Mouse (Mus musculus): Measurements from ENCODE around the gene Dok7. TPM values are rescaled to one million over a fixed set of nuclear protein-coding genes. Genes with fewer than 3 reads are reported as not detected.

The Dok7 gene
- polyA plus RNA-seq, 1 experiment from 2014 or later, result not detected

- Histone ChIP-seq H3K27ac (peak overlapping the region; percentile 32; the same call in 1 of the 2 replicates), H3K9ac (no peak overlapping the region), H3K4me1 (peaks cover 68% of the 10 kb centered on the region), H3K4me2 (no peak overlapping the region), H3K4me3 (no peak overlapping the region), H3K9me3 (replicated peaks) (no peaks in the 10 kb centered on the region), H3K27me3 (replicated peaks) (no peaks in the 10 kb centered on the region), H3K36me3 (peaks cover 66% of the 10 kb centered on the region)
- no peak for ATAC-seq
- WGBS (ENCODE audit: insufficient replicate concordance), result 56% methylated on average over 1 of the region's 1 CpGs
Measured at GRCm38 (mm10) chr5:35033619-35034018, 22.9 kb upstream of the Dok7 start.

DNA sequence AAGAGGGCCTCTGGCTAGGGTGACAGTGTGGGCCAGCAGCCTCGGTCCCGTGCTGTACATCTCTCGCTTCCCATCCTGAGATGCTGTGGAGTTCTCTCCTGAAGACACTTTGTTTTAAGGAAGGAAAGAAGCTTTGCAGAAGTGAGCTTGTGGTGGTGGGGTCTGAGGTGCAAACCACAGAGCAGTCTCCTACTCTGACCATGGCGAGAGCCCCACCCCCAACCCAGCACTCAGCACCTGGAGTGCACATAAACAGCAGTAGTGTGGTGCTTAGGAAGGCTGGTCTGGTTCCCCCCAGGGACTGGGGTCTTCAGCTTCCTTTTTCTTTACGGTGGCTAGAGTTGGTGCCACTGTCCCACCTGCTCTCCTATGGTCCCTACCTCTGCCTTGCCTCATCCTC lies 21.4 kb upstream of the Dok7 start:
- Histone ChIP-seq H3K4me3 (no peak overlapping the region), H3K9ac (peak overlapping the region; percentile 19; the same call in 1 of the 2 replicates), H3K4me1 (peaks cover 64% of the 10 kb centered on the region), H3K27me3 (replicated peaks) (no peaks in the 10 kb centered on the region), H3K4me2 (0 out of 2 replicates have a peak overlapping the region, but pooled peaks have one; percentile 5), H3K27ac (peak overlapping the region; percentile 75), H3K36me3 (peaks cover 51% of the 10 kb centered on the region), H3K9me3 (replicated peaks) (no peaks in the 10 kb centered on the region)
- WGBS (ENCODE audit: insufficient replicate concordance), result 30% methylated on average over 5 of the region's 5 CpGs
- no peak for ATAC-seq

DNA sequence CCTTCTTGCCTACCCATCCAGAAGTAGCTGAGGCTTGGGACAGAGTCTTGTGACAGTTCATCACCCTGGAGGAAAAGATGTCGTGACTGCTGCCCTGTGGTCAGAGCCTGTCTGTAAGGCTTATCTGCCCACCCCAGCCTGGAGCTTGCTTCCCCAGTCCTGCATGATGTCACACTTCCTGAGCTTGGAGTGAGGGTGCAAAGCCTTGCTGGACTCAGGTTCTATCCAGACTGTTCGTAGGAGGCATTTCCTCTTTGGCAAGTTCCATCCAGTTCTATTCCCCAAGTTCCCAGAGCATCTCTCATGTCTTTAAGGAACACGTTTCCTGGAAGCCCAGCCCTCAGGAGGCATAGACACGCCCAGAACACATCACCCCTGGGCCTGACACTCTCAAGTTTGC lies 20.8 kb upstream of the Dok7 start:
- peak overlapping the region; percentile 75 for H3K27ac ChIP-seq
- peak; percentile 76 for ATAC-seq
- H3K36me3 ChIP-seq, result peaks cover 44% of the 10 kb centered on the region
- H3K9ac ChIP-seq, result peak overlapping the region; percentile 19; the same call in 1 of the 2 replicates
- H3K4me3 ChIP-seq, result no peak overlapping the region
- no peaks in the 10 kb centered on the region for H3K9me3 ChIP-seq (replicated peaks)
- H3K27me3 ChIP-seq (replicated peaks), result no peaks in the 10 kb centered on the region
- WGBS (ENCODE audit: insufficient replicate concordance), result 20% methylated on average over 4 of the region's 4 CpGs
- 0 out of 2 replicates have a peak overlapping the region, but pooled peaks have one; percentile 5 for H3K4me2 ChIP-seq
- peaks cover 70% of the 10 kb centered on the region for H3K4me1 ChIP-seq

DNA sequence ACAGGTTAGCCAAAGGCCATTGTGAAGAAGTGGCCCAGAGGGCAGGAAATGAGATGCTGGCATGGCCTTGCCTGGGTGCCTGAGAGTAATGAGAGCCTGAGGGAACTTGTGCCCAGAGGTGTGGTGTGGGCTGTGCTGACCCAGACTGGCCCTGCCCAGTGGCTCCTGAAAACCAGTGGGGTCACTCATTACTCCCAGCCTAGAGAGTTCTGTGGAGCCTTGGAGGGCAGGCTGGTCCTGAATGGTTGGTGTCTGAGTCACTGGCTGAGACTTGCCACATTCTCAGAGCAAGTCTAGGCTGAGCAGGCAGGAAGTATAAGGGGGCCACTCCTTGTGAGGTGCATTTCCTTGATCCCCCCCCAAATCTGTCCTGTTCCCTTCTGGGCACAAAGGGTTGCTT lies 19.1 kb upstream of the Dok7 start:
- Histone ChIP-seq H3K4me3 (no peak overlapping the region), H3K9ac (no peak overlapping the region), H3K27ac (no peak overlapping the region), H3K4me1 (peaks cover 78% of the 10 kb centered on the region), H3K27me3 (replicated peaks) (no peaks in the 10 kb centered on the region), H3K36me3 (peaks cover 28% of the 10 kb centered on the region), H3K9me3 (replicated peaks) (no peaks in the 10 kb centered on the region), H3K4me2 (no peak overlapping the region)
- no peak for ATAC-seq

DNA sequence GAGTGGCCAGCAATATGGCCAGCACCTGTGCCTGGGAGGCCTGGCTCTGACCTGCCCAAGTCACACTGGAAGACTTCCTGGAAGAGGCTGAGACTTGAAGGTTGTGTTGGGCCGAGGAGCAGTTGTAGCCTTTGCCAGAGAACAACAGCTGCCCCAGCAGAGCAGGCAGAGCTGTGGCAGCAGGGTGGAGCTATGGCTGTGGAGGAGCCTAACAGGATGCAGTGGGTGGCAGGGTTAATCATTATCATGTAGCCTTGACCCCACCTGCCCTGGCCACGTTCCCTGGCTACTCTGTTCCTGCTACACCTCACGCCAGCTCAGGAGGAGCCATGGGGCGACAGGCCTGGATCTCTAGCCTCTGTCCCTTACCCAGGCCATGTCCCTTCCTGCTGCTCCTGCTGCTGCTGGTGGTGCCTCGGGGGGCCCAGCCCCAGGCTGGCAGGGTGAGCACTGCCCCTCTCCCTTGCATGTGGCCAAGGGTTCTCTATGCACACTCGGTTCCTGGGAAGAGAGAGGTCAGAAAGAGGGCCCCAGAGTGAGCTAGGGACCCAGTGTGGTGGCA lies 15.2 kb upstream of the Dok7 start, which contains the start of gene Hgfac:
Gene Hgfac (plus strand): TSS at position 242 of the 562 bp plus-strand sequence.
- Histone ChIP-seq H3K4me3 (peak within 1 kb of the TSS; percentile 29), H3K9me3 (replicated peaks) (no peaks in the 10 kb centered on the region), H3K27me3 (replicated peaks) (no peaks in the 10 kb centered on the region; the same call in 1 of the 2 replicates), H3K4me1 (peaks cover 45% of the 10 kb centered on the region), H3K27ac (peak within 1 kb of the TSS; percentile 76), H3K9ac (peak within 1 kb of the TSS; percentile 35; the same call in 1 of the 2 replicates), H3K36me3 (no peaks in the 10 kb centered on the region), H3K4me2 (peak within 1 kb of the TSS; percentile 44)
- peak; percentile 49 for ATAC-seq
- 33% methylated on average over 6 of the region's 6 CpGs for WGBS (ENCODE audit: insufficient replicate concordance)

GRCm38 (mm10) chr5:35042431-35043109 lies 14.0 kb upstream of the Dok7 start:
- peak; percentile 4; the same call in 1 of the 2 replicates for ATAC-seq
- Histone ChIP-seq H3K27me3 (replicated peaks) (no peaks in the 10 kb centered on the region; the same call in 1 of the 2 replicates), H3K4me3 (peak overlapping the region; percentile 29; the same call in 1 of the 2 replicates), H3K27ac (0 out of 2 replicates have a peak overlapping the region, but pooled peaks have one; percentile 76), H3K9me3 (replicated peaks) (no peaks in the 10 kb centered on the region), H3K9ac (0 out of 2 replicates have a peak overlapping the region, but pooled peaks have one; percentile 35), H3K36me3 (no peaks in the 10 kb centered on the region), H3K4me1 (peaks cover 34% of the 10 kb centered on the region), H3K4me2 (peak overlapping the region; percentile 44)
- 35% methylated on average over 10 of the region's 10 CpGs for WGBS (ENCODE audit: insufficient replicate concordance)

DNA sequence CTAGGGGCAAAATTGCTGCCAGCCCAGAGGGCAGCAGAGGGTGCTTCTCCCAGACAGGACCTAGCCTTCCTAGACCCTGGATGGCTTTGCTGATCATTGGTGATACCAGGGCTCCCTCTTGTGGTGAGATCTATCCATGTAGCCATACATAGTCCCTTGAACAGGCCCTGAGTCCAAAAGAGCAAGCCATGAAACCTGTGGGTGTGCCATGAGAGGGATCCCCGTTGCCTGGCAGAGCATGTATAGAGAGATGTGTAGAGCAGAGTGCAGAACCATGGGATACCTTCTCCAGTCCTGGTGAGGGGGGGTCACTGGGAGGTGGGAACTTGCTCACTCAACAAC lies 13.5 kb upstream of the Dok7 start:
- peak; percentile 54 for ATAC-seq
- Histone ChIP-seq H3K4me2 (peak overlapping the region; percentile 44), H3K27me3 (replicated peaks) (no peaks in the 10 kb centered on the region; the same call in 1 of the 2 replicates), H3K4me3 (no peak overlapping the region), H3K36me3 (no peaks in the 10 kb centered on the region), H3K9ac (no peak overlapping the region), H3K9me3 (replicated peaks) (no peaks in the 10 kb centered on the region), H3K27ac (no peak overlapping the region), H3K4me1 (peaks cover 29% of the 10 kb centered on the region)
- WGBS (ENCODE audit: insufficient replicate concordance), result 3% methylated on average over 1 of the region's 1 CpGs

DNA sequence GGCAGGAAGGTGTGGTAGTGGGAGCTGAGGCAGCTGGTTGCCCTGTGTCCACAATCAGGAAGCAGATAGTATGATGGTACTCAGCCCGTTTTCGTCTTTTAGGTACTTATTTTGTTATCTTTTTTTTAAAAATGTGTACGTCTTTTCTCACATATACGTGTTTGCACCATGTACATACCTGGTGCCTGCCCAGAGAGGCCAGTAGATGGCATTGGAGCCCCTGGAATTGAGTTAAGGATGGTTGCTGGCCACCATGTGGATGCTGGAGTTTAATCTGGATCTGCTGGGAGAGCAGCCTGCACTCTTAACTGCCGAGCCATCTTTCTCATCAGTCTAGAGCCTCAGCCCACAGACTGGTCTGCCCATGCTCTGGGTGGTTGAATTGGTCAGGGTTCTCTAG lies 6.0 kb upstream of the Dok7 start:
- whole genome bisulfite sequencing (ENCODE audit: insufficient replicate concordance), result 56% methylated on average over 5 of the region's 5 CpGs
- no peak for ATAC-seq
- no peaks in the 10 kb centered on the region for H3K4me1 ChIP-seq
- no peaks in the 10 kb centered on the region for H3K9me3 ChIP-seq (replicated peaks)
- no peaks in the 10 kb centered on the region for H3K36me3 ChIP-seq
- peaks cover 40% of the 10 kb centered on the region for H3K27me3 ChIP-seq (replicated peaks)
- H3K4me2 ChIP-seq, result no peak overlapping the region
- H3K4me3 ChIP-seq, result no peak overlapping the region
- no peak overlapping the region for H3K27ac ChIP-seq
- no peak overlapping the region for H3K9ac ChIP-seq

DNA sequence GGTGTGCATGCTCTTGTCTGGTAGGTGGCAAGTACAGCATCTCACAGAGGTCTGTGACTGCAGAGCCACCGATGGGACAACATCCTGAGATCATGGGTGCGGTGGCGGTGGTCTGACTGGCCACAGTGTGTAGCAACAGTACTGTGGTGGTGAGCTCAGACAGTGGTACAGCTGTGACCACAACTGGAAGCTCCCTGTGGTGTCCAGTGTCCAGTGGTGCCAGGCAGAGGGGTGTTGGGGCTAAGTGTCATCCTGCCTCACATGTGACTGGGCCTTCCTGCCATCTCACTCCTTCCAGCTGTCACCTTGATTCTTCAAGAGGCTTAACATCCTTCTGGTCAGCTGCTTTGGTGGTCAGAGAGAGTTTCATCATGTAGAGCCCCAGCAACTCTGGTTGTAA lies 1.9 kb upstream of the Dok7 start:
- no peak overlapping the region for H3K27ac ChIP-seq
- H3K4me3 ChIP-seq, result no peak overlapping the region
- no peak overlapping the region for H3K4me2 ChIP-seq
- no peak overlapping the region for H3K9ac ChIP-seq
- no peaks in the 10 kb centered on the region for H3K9me3 ChIP-seq (replicated peaks)
- H3K36me3 ChIP-seq, result no peaks in the 10 kb centered on the region
- H3K27me3 ChIP-seq (replicated peaks), result peaks cover 77% of the 10 kb centered on the region
- peaks cover 12% of the 10 kb centered on the region for H3K4me1 ChIP-seq
- 67% methylated on average over 3 of the region's 3 CpGs for WGBS (ENCODE audit: insufficient replicate concordance)
- ATAC-seq, result no peak

DNA sequence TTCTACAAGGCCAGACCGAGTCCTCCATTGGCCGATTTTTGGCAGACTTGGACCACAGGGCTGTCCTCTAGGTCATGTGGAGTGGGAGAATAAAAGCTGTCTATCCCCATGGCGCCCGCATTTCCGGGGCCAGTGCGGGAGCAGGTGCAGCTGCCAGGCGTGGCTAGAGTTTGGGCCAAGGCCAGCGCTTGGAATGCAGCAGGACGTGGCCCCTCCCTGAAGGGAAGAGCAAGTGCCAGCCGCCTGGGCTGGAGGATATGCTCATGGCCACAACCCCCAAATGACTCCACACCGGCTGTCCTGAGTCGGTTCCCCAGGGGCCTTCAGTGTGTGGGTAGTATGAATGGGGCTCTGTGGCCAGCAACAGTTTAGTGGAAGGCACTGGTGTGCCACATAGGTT lies 1.5 kb upstream of the Dok7 start:
- Histone ChIP-seq H3K36me3 (no peaks in the 10 kb centered on the region), H3K9ac (no peak overlapping the region), H3K27ac (no peak overlapping the region), H3K4me3 (no peak overlapping the region), H3K4me2 (no peak overlapping the region), H3K27me3 (replicated peaks) (peaks cover 82% of the 10 kb centered on the region), H3K4me1 (peaks cover 12% of the 10 kb centered on the region), H3K9me3 (replicated peaks) (no peaks in the 10 kb centered on the region)
- no peak for ATAC-seq
- WGBS (ENCODE audit: insufficient replicate concordance), result 66% methylated on average over 12 of the region's 12 CpGs

DNA sequence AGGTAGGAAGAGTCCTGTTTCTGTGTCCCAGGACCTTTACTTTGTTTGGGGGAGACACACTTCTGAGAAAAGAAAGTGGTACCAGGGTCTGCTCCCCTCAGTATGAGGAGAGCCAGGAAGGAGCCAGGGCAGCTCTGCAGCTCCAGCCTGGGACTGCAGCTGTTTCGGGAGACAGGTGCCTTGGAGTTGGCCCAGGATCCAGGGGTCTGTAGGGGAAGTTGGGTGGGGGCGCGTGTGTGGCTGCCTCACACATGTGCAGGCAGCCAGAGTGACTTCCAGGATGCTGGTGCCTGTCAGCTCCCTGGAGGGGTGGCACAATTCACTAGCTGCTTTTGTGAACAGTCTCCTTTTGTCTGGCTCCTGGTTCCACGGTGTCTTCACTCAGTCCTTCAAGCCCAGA lies 1.0 kb downstream of the Dok7 start:
- peaks cover 83% of the 10 kb centered on the region for H3K27me3 ChIP-seq (replicated peaks)
- WGBS (ENCODE audit: insufficient replicate concordance), result 29% methylated on average over 4 of the region's 4 CpGs
- H3K4me2 ChIP-seq, result peak overlapping the region; percentile 72; the same call in 1 of the 2 replicates
- no peak overlapping the region for H3K9ac ChIP-seq
- H3K4me1 ChIP-seq, result peaks cover 12% of the 10 kb centered on the region
- no peaks in the 10 kb centered on the region for H3K36me3 ChIP-seq
- H3K27ac ChIP-seq, result no peak overlapping the region
- H3K9me3 ChIP-seq (replicated peaks), result no peaks in the 10 kb centered on the region
- H3K4me3 ChIP-seq, result no peak overlapping the region
- no peak for ATAC-seq

DNA sequence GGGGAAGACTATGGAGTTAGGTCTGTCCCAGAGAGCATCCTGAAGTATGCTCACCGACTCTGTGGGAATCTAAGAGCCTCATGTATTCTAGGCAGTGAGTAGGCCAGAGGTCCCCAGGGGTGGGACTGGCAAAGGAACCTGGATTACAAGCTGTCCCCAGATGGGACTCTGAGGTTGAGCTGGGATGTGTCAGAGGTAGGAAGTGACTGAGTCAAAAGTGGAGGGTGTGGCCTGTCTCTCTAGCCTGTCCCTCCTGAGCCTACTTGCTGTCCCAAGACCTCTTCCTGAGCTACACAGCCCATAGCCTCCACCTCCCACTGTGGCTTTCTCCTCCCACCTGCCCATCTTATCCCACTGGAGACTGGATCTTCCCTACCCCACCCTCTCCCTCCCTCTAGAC lies 1.6 kb downstream of the Dok7 start:
- Histone ChIP-seq H3K4me2 (no peak overlapping the region), H3K9me3 (replicated peaks) (no peaks in the 10 kb centered on the region), H3K36me3 (no peaks in the 10 kb centered on the region), H3K4me3 (no peak overlapping the region), H3K9ac (no peak overlapping the region), H3K27me3 (replicated peaks) (peaks cover 80% of the 10 kb centered on the region), H3K4me1 (peaks cover 12% of the 10 kb centered on the region), H3K27ac (no peak overlapping the region)
- 48% methylated on average over 1 of the region's 1 CpGs for WGBS (ENCODE audit: insufficient replicate concordance)
- ATAC-seq, result no peak

Data from liver, embryonic 12.5 days (tissue).